Mouse (Mus musculus): ENCODE measurements around the gene 1700067K01Rik. TPM values are rescaled to one million over a fixed set of nuclear protein-coding genes. Genes with fewer than 3 reads are reported as not detected.

1700067K01Rik gene
- polyA plus RNA-seq, 1 experiment from 2014 or later, result 1.1 TPM

GRCm38 (mm10) chr8:84046505-84046904 is 45.2 kb downstream of the 1700067K01Rik start:
- no peak for DNase-seq (ENCODE audit: low spot score)

GRCm38 (mm10) chr8:84048171-84048570 is 46.9 kb downstream of the 1700067K01Rik start:
- DNase-seq (ENCODE audit: low spot score), result no peak

GRCm38 (mm10) chr8:84052746-84053145 is 51.4 kb downstream of the 1700067K01Rik start:
- DNase-seq (ENCODE audit: low spot score), result no peak

- DNase-seq (ENCODE audit: low spot score), result no peak
These were observed 51.9 kb downstream of the 1700067K01Rik start for GRCm38 (mm10) chr8:84053229-84053628.

MicroRNA genes within 50 kb of the gene (microRNA counts, 519-probe panel; counts per million panel counts)
- 473 counts per million, percentile 71 among the panel's probes with 10 or more counts for microRNA mmu-miR-1199

Small RNA genes within 50 kb of the gene (microRNA-seq; reads per million reads assigned to microRNA genes)
- 1.2 reads per million for gene Mir1199 (ENCODE audit: borderline number of aligned reads)
- 5.8 reads per million, percentile 9 among the genes with 10 or more reads in this experiment for gene Mir8111 (ENCODE audit: borderline number of aligned reads)

Other genes starting within 250 kb of the 1700067K01Rik start
- gene Adgrl1, start 101.4 kb upstream of the 1700067K01Rik start, polyA plus RNA-seq (2015; fragmentation: Nextera tagmentation; extraction: Ambion mirVana), result 7.8 and 14.3 TPM in 2 replicates
- 0.10 and 0.18 TPM in 2 replicates for gene Gm10644, start 46.3 kb upstream of the 1700067K01Rik start, polyA plus RNA-seq (2015; fragmentation: Nextera tagmentation; extraction: Ambion mirVana)
- 117 and 135 TPM in 2 replicates for gene Asf1b, start 46.0 kb upstream of the 1700067K01Rik start, polyA plus RNA-seq (2015; fragmentation: Nextera tagmentation; extraction: Ambion mirVana)
- gene Prkaca, start 28.5 kb upstream of the 1700067K01Rik start, polyA plus RNA-seq (2015; fragmentation: Nextera tagmentation; extraction: Ambion mirVana), result 64.2 and 65.8 TPM in 2 replicates
- gene Samd1, start 3.8 kb upstream of the 1700067K01Rik start, polyA plus RNA-seq (2015; fragmentation: Nextera tagmentation; extraction: Ambion mirVana), result 10.7 and 11.5 TPM in 2 replicates
- gene 2210011C24Rik, start 10.7 kb downstream of the 1700067K01Rik start, polyA plus RNA-seq (2015; fragmentation: Nextera tagmentation; extraction: Ambion mirVana), result 0.23 and 0.60 TPM in 2 replicates
- gene Palm3, start 20.0 kb downstream of the 1700067K01Rik start, polyA plus RNA-seq (2015; fragmentation: Nextera tagmentation; extraction: Ambion mirVana), result 5.1 and 5.8 TPM in 2 replicates
- gene Il27ra, start 41.1 kb downstream of the 1700067K01Rik start, polyA plus RNA-seq (2015; fragmentation: Nextera tagmentation; extraction: Ambion mirVana), result 20.3 and 20.5 TPM in 2 replicates
- gene Rln3, start 43.5 kb downstream of the 1700067K01Rik start, polyA plus RNA-seq (2015; fragmentation: Nextera tagmentation; extraction: Ambion mirVana), result 5.3 and 5.7 TPM in 2 replicates
- gene Gm10643, start 63.6 kb downstream of the 1700067K01Rik start, polyA plus RNA-seq (2015; fragmentation: Nextera tagmentation; extraction: Ambion mirVana), result 0.90 TPM in 2 replicates
- gene Rfx1, start 65.3 kb downstream of the 1700067K01Rik start, polyA plus RNA-seq (2015; fragmentation: Nextera tagmentation; extraction: Ambion mirVana), result 5.4 and 6.1 TPM in 2 replicates
- gene Dcaf15, start 103.3 kb downstream of the 1700067K01Rik start, polyA plus RNA-seq (2015; fragmentation: Nextera tagmentation; extraction: Ambion mirVana), result 14.7 and 18.1 TPM in 2 replicates
- 2.1 and 2.3 TPM in 2 replicates for gene Podnl1, start 124.5 kb downstream of the 1700067K01Rik start, polyA plus RNA-seq (2015; fragmentation: Nextera tagmentation; extraction: Ambion mirVana)
- gene Cc2d1a, start 146.4 kb downstream of the 1700067K01Rik start, polyA plus RNA-seq (2015; fragmentation: Nextera tagmentation; extraction: Ambion mirVana), result 18.9 and 20.1 TPM in 2 replicates
- gene 4930432K21Rik, start 146.5 kb downstream of the 1700067K01Rik start, polyA plus RNA-seq (2015; fragmentation: Nextera tagmentation; extraction: Ambion mirVana), result 1.3 and 1.4 TPM in 2 replicates
- gene Nanos3, start 183.7 kb downstream of the 1700067K01Rik start, polyA plus RNA-seq (2015; fragmentation: Nextera tagmentation; extraction: Ambion mirVana), result 5.3 and 6.2 TPM in 2 replicates
- 12.7 and 13.2 TPM in 2 replicates for gene Zswim4, start 235.6 kb downstream of the 1700067K01Rik start, polyA plus RNA-seq (2015; fragmentation: Nextera tagmentation; extraction: Ambion mirVana)
- 403 and 424 TPM in 2 replicates for gene D8Ertd738e, start 248.2 kb downstream of the 1700067K01Rik start, polyA plus RNA-seq (2015; fragmentation: Nextera tagmentation; extraction: Ambion mirVana)

Measured in thymus, postnatal 0 days (tissue).